Mouse (Mus musculus): Measurements from ENCODE around the gene Kif15.

The Kif15 gene

DNA sequence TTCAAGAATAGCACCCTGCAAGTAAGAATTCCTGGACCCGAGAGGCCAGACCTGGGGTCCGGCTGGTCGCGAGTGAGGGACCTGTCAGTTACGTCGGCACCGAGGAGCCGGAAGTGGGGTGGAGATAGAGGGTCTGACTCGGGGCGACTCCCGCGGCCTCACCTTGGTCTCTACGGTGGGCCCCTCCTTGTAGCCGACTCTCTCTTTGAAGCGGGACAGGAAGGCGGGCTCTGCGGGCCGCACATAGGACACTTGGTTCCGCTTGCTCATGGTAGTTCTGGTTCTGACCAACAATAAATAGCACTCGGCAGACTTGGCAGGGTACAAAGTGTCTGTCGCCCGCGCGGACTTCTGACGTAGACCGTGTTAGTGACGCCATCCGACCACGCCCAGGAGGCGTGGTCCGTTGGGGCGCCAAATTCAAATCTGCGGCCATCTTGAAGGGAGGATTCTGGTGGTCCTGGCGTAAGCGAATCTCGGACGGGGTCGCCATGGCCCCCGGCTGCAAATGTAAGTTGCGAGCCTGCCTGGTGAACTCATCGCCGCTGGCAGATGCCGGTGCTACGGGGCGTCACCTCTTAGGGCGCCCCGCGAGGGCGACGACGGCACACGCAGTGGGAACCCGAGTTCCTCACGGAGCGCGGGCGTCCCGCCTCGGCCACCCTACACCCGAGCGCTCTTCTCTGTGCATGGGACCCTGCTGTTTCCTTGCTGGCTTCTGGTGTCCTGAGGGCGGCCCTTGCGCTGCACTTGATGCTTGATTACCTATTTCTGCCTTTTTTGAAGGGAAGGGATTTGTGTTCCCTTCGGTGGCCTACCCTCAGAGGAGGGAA is at the start of gene Kif15, which contains the start of gene 1110059G10Rik:
TSS of gene Kif15 (plus strand) at position 404 of the 833 bp plus-strand sequence.
TSS of gene 1110059G10Rik (minus strand) at position 358 of the 833 bp plus-strand sequence.
- peak; percentile 94 for DNase-seq (ENCODE audit: low read depth, low spot score)

DNA sequence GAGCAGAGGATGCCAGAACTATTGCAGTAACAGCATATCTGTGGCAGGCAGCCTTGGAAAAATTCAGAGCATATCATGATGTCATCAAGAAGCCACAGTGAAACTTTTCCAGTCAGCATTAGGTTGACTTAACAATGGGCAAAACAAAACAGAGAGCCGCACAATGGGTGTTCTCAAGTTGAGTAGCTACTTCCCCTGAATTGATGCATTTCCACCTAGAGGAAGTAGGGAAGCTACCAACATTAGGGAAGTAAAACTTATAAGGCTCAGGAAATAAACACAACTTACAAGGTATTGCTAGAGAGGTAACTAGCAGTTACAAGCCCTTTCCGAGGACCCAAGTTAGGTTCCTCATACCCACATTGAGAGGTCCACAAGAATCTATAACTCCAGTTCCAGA is 49.8 kb upstream of the Kif15 start:
- no peak for DNase-seq (ENCODE audit: low read depth, low spot score)

DNA sequence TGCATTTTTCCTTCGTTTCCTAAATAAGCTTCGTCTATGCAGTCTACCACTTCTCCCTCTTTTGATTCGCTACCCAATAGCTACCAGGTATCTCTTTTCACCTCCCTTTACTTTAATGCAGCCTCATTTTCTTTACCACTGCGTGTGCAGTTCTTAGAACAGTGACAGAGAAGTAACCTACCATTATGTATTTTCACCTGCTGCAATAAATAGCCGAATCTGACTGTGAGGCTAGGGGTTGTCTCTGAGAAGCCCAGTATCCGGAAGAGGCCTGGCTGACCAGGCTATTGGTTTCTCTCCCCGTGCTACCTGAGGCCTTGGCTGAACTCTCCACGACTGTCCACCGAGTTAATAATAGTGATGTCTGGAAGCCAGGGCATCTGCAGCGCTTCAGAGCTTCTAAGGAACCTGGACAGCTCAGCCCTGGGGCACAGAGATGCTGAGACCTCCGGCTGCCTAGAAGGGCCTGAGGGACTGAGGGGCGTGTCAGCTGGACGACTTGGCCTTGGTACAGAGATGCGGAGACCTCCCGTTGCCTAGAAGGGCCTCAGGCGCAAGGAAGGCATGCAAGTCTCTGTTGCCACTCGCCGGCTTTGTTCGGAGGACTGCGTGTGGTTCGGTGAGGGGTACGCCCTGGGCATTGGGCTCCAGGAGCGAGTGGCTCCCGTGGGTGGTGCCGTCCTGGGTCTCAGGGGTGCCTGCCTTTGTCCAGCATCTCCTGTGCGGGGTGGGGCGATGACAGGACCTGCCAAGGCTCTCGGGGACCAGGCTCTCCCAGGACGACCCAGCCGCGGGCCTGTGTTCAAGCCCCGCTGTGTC is 47.9 kb upstream of the Kif15 start:
- DNase-seq (ENCODE audit: low read depth, low spot score): no peak

DNA sequence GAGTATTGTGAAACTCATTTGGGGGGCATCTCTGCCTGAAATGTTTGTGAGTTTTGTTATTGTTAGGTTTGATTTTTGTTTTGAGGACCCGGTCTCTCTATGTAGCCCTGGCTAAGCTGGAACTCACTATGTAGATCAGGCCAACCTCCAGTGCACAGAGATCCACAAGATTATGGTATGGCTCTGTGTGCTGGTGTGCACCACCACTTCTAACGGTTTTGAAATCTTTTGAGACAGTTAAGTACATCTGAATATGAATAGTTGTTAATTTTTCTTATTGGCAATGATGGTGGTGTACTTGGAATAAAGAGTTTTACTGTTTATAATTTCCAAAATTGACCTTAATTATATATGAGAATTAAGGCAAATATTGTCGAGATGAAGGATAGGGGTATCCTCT is 28.4 kb upstream of the Kif15 start:
- no peak for DNase-seq (ENCODE audit: low read depth, low spot score)

DNA sequence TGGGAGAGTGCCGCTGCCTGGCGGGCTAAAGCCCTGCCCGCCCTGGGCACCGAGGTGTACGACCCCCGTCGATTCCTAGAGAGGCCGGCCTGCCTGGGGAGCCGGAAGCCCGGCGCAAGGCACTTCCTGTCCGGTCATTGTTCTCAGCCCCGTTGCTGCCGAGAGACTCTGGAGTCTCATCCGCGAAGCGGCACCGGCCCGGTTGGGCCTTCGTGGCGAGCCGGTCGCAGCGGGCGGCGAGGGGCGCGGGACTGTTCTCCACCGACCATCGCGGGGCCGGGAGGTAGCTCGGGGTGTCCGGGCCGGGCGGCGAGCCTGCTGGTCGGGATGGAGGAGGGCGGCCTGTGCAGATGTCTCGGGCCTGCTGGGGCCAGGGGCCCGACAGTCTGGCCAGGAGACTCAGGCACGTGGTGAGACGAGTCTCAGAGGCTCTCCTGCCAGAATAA is 27.9 kb upstream of the Kif15 start, which contains the start of gene Zfp105:
TSS of gene Zfp105 (plus strand) at position 137 of the 446 bp plus-strand sequence.
- no peak for DNase-seq (ENCODE audit: low read depth, low spot score)

DNA sequence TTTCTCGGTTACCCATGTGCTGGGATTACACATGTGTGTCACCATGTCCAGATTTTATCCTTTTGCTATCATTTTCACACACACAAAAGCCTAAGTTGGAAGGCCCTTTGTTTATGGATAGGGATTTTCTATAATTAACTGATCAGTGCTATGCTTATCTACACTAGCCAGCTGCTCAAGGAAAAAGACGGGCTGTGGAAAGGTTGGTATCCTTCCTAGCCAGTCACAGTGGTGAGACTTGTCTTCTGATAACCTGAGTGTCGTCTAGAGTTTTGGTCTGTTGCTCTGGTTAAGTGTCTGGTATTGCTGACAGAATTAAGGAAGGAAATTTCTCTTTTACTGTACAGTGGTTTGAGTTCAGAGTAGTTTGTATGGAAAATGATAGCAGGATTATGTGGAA is 21.9 kb upstream of the Kif15 start:
- DNase-seq (ENCODE audit: low read depth, low spot score): no peak

DNA sequence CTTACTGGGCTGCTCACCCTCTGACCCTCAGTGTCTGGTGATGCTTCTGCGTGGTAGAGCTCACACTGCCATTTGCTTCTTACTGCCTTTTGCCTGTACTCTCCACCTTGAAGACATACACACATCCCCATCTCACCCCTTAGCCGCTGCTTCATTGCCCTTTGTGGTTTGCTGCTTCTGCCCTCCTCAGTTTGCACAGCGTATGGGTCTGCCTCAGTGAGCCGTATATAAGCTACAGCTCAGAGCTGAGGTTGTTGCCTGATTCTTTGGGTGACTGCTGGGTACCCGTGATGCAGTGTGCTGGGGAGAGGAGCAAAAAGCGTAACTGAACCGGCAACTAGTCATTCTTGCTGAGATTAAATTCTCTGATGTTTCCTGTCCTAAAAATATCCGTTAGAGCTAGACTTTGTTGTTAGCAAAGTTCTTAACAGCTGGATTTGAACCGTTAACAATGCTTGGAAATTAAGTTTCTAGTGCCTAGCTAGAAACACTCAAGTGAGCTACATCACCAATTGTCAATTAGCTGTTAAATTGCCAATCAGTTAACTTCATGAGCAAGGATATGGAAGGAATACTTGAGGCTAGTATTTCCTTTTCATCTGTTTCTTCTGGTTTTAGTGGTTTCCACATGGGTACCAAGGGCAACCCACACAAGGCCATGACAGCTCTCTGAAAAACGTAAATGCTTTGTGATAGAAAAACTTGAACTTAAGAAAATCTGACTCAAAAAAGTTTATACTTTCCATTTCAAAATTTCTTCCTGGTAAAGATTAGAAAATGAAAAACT is 47.8 kb downstream of the Kif15 start:
- peak; percentile 51 for DNase-seq (ENCODE audit: low read depth, low spot score)

DNA sequence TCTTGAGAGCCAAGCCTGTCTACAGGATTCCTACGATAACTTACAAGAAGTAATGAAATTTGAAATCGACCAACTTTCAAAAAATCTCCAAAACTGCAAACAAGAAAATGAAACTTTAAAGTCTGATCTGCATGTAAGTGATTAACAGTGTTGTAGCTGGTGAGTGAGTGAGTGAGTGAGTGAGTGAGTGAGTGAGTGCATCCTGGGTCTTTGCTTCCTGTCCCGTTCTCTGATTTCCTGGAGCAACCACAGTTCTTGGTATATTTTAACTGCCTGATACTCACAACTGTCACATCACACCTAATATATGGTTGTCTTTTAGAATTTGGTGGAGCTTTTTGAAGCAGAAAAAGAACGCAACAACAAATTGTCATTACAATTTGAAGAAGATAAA is 48.3 kb downstream of the Kif15 start:
- peak; percentile 26 for DNase-seq (ENCODE audit: low read depth, low spot score)

DNA sequence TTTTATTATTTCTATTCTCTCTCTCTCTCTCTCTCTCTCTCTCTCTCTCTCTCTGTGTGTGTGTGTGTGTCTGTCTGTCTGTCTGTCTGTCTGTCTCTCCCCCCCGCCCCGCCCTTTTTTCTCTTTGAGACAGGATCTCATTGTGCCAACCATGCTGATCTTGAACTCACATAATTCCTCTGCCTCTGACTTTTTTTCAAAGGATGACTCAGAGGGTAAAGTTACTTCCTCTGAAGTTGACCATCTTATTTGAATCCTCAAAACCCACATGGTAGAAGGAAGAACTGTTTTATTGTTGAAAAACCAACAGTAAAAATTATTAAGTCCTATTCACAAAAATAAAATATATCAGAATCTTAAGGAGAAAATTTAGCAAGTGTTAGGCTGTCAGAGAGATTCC is 53.9 kb downstream of the Kif15 start:
- no peak for DNase-seq (ENCODE audit: low read depth, low spot score)

DNA sequence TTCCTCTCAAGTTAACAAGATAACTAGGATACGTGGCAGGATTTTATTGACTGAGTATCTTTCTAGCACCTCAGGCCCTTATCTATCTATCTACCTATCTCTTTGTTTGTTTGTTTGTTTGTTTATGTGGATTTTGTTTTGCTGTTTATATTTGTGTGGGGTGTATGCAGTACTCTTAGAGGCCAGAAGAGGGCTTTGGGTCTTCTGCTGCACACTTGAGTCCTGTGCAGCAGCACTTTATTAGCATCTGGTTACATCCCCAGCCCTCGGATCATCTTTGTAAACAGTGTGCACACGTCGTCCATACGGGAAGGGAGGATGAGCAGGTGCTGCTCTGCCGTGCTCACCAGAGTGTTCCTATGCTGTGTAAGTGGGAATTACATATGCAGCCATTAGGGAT is 55.2 kb downstream of the Kif15 start:
- peak; percentile 21 for DNase-seq (ENCODE audit: low read depth, low spot score)

DNA sequence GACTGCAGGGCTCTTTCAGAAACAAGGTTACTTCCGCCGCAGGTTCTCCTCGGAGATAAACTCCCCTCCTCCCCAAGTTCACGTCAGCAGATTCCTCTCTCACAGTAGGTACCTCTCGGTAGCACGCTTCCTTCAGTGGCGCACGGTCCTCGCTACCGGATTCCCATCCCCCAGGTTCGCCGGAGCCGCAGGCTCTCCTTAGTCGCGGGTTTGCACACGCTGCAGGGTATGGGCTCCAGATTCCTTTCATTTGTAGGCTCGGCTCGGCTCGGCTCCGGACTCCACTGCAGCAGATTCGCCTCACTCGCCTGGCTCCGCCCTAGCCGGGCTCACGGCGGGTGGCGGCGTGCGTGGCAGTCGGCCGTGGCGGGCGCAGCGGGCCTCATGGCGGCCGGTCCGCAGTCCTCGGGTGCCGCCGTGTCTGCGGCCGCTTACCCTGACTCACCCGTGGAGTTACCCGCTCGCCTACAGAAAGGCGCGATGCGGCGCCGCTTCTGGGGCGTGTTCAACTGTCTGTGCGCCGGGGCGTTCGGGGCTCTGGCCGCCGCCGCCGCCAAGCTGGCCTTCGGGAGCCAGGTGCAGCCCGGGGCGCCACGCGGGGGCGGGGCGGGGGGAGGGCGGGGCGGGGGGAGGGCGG is 70.3 kb downstream of the Kif15 start, which contains the start of gene Tmem42:
TSS of gene Tmem42 (plus strand) at position 332 of the 637 bp plus-strand sequence.
- peak; percentile 93 for DNase-seq (ENCODE audit: low read depth, low spot score)

DNA sequence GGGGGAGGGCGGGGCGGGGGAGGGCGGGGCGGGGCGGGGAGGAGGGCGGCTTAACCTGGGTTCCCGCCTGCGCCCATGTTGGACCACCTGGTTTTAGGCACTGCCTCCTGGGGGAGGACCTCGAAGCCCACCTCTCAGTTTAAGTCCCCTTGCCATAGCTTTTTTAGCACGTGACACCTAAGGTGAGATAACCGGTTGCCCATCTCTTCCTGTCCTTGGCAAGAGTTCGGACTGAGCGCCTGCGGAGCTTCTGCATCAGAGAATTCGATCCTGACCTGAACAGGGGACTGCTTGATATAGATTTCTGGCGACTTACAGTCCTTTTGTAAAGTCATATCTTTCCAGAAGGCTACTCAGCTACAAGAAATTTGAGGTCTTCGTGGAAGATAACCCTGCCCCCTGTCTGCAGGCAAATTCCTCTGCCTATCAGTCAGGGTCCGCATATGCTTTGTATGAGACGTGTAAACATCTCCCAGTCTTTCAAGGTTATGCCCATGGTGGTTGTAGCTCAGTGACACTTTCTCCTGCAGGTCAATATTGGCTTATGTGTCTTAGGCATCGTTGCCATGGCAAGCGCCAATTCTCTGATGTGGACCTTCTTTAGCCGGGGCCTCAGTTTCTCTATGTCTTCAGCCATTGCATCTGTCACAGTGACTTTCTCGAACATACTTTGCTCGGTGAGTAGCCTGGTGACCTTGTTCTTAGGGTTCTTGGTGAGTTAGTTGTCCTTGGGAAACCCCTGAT is 71.0 kb downstream of the Kif15 start:
- peak; percentile 30 for DNase-seq (ENCODE audit: low read depth, low spot score)

DNA sequence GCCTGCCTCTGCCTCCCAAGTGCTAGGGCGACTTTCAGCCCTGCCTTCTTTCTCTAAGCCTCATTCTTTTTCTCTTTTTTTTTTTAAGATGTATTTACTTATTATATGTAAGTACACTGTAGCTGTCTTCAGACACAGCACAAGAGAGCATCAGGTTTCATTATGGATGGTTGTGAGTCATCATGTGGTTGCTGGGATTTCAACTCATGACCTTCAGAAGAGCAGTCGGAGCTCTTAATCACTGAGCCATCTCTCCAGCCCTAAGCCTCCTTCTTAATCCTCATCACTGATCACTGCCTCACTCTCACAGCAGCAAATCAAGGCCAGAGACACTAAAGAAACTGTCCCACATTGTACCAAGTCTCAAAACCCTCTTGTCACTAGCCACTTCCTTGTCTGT is 73.4 kb downstream of the Kif15 start:
- no peak for DNase-seq (ENCODE audit: low read depth, low spot score)

DNA sequence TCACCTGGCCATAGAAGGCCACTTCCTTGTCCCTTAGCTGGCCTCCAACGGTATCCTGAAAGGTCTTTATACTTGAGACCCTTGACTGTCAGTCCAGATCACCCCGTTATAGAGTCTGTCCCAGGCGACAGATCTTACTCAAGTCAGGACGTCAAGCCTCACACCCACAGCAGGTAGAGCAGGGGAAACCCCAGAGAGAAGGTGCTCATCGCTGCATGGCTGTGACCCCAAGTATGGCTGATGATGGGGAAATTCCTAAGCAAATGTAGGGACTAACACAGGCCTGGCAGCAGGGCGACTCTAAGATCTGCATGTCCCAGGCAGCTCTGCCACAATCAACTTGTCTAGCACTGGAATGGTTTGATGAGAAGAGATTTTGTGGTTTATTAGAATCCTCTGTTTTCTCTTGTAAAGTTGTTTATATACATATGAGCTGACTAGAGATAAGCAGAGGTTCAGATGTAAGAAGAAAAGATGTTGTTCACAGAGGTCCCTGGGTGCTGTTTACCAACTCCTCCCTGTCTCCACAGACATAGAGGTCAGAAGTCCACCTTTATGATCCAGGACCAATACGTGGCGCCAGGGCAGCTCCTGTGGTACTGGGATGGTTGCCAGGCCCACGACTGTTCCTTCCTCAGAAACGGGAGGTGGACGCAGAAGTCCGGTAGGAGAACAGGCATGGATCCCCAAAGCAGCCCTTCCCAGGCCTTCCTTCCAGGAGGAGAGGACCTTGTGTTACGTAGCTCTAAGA is 80.8 kb downstream of the Kif15 start:
- no peak for DNase-seq (ENCODE audit: low read depth, low spot score)

DNA sequence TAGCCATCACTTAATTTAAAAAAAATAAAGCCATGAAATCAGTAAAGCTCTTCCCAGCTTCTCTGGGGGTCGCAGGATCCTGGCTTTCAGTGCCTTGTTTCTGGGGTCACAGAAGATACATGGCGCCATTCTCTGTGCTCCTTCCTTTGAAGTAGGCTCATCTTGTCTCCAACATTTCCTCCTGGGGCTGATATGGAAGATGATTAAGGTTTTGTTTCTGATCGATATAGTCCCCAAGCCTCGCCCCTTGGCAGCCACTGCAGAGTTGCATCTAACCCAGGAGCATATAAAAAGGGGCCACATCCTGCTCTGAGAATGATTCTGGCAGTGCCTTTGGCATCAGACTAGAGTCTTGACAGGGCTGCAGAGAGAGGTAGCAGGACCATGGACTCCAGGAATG is 83.6 kb downstream of the Kif15 start, which contains the start of gene Tgm4:
TSS of gene Tgm4 (plus strand) at position 301 of the 400 bp plus-strand sequence.
- no peak for DNase-seq (ENCODE audit: low read depth, low spot score)

DNA sequence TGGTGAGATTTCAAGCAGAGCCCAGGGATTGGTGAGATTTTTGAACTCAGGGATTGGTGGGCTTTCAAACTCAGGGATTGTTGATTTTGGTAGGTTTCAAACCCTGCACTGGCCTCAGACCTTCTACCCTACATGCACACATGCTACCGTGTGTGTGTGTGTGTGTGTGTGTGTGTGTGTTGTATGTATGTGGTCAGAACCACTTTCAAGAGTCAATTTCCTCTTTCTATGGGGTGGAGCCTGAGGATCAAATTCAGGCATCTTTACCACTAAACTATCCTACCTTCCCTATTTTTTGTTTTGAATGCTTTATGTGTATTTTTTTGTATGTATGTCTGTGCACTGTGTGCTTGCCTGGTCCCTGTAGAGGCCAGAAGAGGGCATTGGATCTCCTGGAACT is 96.8 kb downstream of the Kif15 start:
- DNase-seq (ENCODE audit: low read depth, low spot score): no peak

DNA sequence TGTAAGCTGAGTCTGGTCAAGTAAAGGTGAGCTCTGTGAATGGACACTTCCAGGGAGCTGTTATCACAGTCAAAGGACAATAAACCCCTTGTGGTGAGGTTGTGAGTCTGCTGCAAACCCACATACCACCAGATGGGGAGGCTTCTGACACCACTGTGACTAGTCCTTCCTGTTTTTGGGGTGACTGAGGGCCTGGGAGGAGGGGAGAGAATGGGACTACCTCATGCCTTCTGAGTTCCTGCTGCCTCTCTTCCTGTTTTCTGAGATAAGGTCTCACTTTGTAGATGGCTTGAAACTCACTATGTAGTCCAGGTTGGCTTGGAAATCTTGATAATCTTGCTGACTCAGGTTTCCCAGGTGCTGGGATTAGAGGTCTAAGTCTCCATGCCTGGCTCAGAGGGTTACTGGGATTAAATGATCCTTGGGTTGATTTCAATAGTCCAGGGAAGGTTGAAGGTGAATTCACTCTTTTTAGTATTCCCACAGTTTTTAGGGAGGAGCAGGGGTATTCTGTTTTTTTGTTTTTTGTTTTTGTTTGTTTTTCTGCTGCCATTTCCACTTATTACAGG is 108.0 kb downstream of the Kif15 start:
- DNase-seq (ENCODE audit: low read depth, low spot score): peak; percentile 75

DNA sequence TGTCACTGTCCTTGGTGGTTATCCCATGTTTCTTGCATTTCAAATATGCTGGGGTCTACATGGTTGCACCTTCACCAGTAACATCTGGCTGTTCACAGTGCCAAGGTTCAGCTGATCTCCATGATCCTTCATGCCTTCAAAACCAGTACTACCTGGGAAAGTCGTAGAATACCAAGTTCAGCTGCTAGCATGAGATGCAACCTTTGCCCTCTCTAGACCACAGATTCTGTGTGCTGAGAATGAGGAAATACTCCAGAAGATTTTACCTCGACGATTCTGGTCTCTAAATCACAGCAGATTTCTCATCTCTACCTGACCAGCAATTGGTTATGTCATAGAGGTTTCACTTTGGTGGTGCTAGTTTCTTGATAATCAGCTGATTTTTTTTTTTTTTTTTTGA is 109.3 kb downstream of the Kif15 start:
- DNase-seq (ENCODE audit: low read depth, low spot score): no peak

Measured in CD4-positive helper T cell, adult 2 months (primary cell).